Mouse (Mus musculus) liver, embryonic 13.5 days (tissue): ENCODE results near the gene Pacrg. TPM values are rescaled to one million over a fixed set of nuclear protein-coding genes. Genes with fewer than 3 reads are reported as not detected.

Experiments used
- ATAC-seq: fragments of 200-750 bp; cut with Nextera tagmentation; 2 replicates; pipeline ENCODE4 v1.8.0; 2017; ENCODE audit warnings: low read depth, mild to moderate bottlenecking, moderate number of reproducible peaks, moderate library complexity
- DNase-seq: peaks from one replicate; pipeline ENCODE4 v3.0.0; 2022
- H3K27ac ChIP-seq: fragments of 300-500 bp; sonication (generic); 2 replicates; pipeline ENCODE4 v1.5.1; 2015; ENCODE audit warnings: moderate library complexity, mild to moderate bottlenecking, inconsistent platforms
- H3K27me3 ChIP-seq: fragments of 300-500 bp; sonication (generic); 2 replicates; pipeline ENCODE4 v1.6.1; 2015; ENCODE audit warnings: mild to moderate bottlenecking, inconsistent platforms
- H3K36me3 ChIP-seq: fragments of 300-500 bp; sonication (generic); 2 replicates; pipeline ENCODE4 v1.6.1; 2015; ENCODE audit warnings: mild to moderate bottlenecking, inconsistent platforms
- H3K4me1 ChIP-seq: fragments of 300-500 bp; sonication (generic); replicated peaks from 2 replicates; pipeline ENCODE4 v1.6.1; 2015; ENCODE audit warnings: inconsistent platforms
- H3K4me2 ChIP-seq: fragments of 300-500 bp; sonication (generic); 2 replicates; pipeline ENCODE4 v1.6.1; 2015; ENCODE audit warnings: inconsistent platforms, mild to moderate bottlenecking, moderate library complexity
- H3K4me3 ChIP-seq: fragments of 300-500 bp; sonication (generic); replicated peaks from 2 replicates; pipeline ENCODE4 v1.5.1; 2015; ENCODE audit warnings: mild to moderate bottlenecking, inconsistent platforms
- H3K9ac ChIP-seq: fragments of 300-500 bp; sonication (generic); 2 replicates; pipeline ENCODE4 v1.6.1; 2015; ENCODE audit warnings: mild to moderate bottlenecking, inconsistent platforms
- H3K9me3 ChIP-seq: fragments of 300-500 bp; sonication (generic); replicated peaks from 2 replicates; pipeline ENCODE4 v1.6.1; 2016; ENCODE audit warnings: inconsistent platforms
- WGBS: fragments of 180-500 bp; shearing (Covaris S2); methylation state at CpG from one replicate; pipeline ENCODE4 v1.1.7; 2015; ENCODE audit not compliant: insufficient replicate concordance; 5-methylcytosine and 5-hydroxymethylcytosine counted together
- polyA plus RNA-seq: library from polyadenylated mRNA; unstranded; fragments of >200 nt; fragmentation: Nextera tagmentation; extraction: Ambion mirVana; gene quantifications from 2 replicates; pipeline ENCODE4 v1.2.1, GENCODE M21; 2015

The Pacrg gene
- polyA plus RNA-seq, 1 experiment from 2014 or later = 0.07 TPM

GRCm38 (mm10) chr17:10483945-10484546, 356.1 kb downstream of the Pacrg start:
- DNase-seq = no peak
- H3K27me3 ChIP-seq = no peaks in the 10 kb centered on the region
- H3K4me1 ChIP-seq = peaks cover 2% of the 10 kb centered on the region; the same call in 1 of the 2 replicates
- no peak for ATAC-seq
- no peak overlapping the region for H3K27ac ChIP-seq
- H3K36me3 ChIP-seq = no peaks in the 10 kb centered on the region
- H3K9ac ChIP-seq = no peak overlapping the region
- WGBS = 67% methylated on average over 6 of the region's 6 CpGs
- H3K9me3 ChIP-seq = no peaks in the 10 kb centered on the region
- H3K4me3 ChIP-seq = no peak overlapping the region
- no peak overlapping the region for H3K4me2 ChIP-seq

- Histone ChIP-seq H3K4me1 (no peaks in the 10 kb centered on the region), H3K9me3 (no peaks in the 10 kb centered on the region), H3K27ac (no peak overlapping the region), H3K4me3 (no peak overlapping the region), H3K4me2 (no peak overlapping the region), H3K9ac (no peak overlapping the region), H3K36me3 (no peaks in the 10 kb centered on the region), H3K27me3 (no peaks in the 10 kb centered on the region)
- no peak for ATAC-seq
- 67% methylated on average over 1 of the region's 1 CpGs for WGBS
- no peak for DNase-seq
Observed at GRCm38 (mm10) chr17:10481081-10481480, 359.0 kb downstream of the Pacrg start.

- 56% methylated on average over 17 of the region's 17 CpGs for whole genome bisulfite sequencing
- 0 out of 2 replicates have a peak, but pooled peaks have one; percentile 43 for ATAC-seq
- H3K9me3 ChIP-seq = no peaks in the 10 kb centered on the region
- no peak overlapping the region for H3K9ac ChIP-seq
- DNase-seq = no peak
- H3K27ac ChIP-seq = no peak overlapping the region
- H3K4me2 ChIP-seq = no peak overlapping the region
- no peaks in the 10 kb centered on the region for H3K36me3 ChIP-seq
- no peaks in the 10 kb centered on the region for H3K4me1 ChIP-seq
- no peak overlapping the region for H3K4me3 ChIP-seq
- H3K27me3 ChIP-seq = no peaks in the 10 kb centered on the region
Observed at GRCm38 (mm10) chr17:10479020-10479707, 360.9 kb downstream of the Pacrg start.

- WGBS = 65% methylated on average over 3 of the region's 3 CpGs
- no peak for ATAC-seq
Observed at GRCm38 (mm10) chr17:10478377-10478776, 361.7 kb downstream of the Pacrg start.

GRCm38 (mm10) chr17:10476807-10477206, 363.3 kb downstream of the Pacrg start:
- H3K9ac ChIP-seq = no peak overlapping the region
- DNase-seq (no peak), ATAC-seq (no peak)
- no peak overlapping the region for H3K4me3 ChIP-seq
- no peaks in the 10 kb centered on the region for H3K36me3 ChIP-seq
- H3K27me3 ChIP-seq = no peaks in the 10 kb centered on the region
- H3K9me3 ChIP-seq = no peaks in the 10 kb centered on the region
- 72% methylated on average over 7 of the region's 7 CpGs for WGBS
- H3K27ac ChIP-seq = no peak overlapping the region
- no peak overlapping the region for H3K4me2 ChIP-seq
- no peaks in the 10 kb centered on the region for H3K4me1 ChIP-seq

More at GRCm38 (mm10) chr17:10478377-10478776, 361.7 kb downstream of the Pacrg start:
- Histone ChIP-seq H3K27me3 (no peaks in the 10 kb centered on the region), H3K27ac (no peak overlapping the region), H3K36me3 (no peaks in the 10 kb centered on the region), H3K4me1 (no peaks in the 10 kb centered on the region), H3K9ac (no peak overlapping the region), H3K4me2 (no peak overlapping the region), H3K9me3 (no peaks in the 10 kb centered on the region), H3K4me3 (no peak overlapping the region)
- DNase-seq = no peak

- WGBS = 74% methylated on average over 6 of the region's 6 CpGs
- Histone ChIP-seq H3K9ac (no peak overlapping the region), H3K27me3 (no peaks in the 10 kb centered on the region), H3K4me1 (no peaks in the 10 kb centered on the region), H3K27ac (no peak overlapping the region), H3K4me3 (no peak overlapping the region), H3K36me3 (no peaks in the 10 kb centered on the region), H3K4me2 (no peak overlapping the region), H3K9me3 (no peaks in the 10 kb centered on the region)
- ATAC-seq (no peak), DNase-seq (no peak)
Observed at GRCm38 (mm10) chr17:10474972-10475371, 365.1 kb downstream of the Pacrg start.

- WGBS = 27% methylated on average over 7 of the region's 7 CpGs
- H3K36me3 ChIP-seq = no peaks in the 10 kb centered on the region
Observed at GRCm38 (mm10) chr17:10473826-10474384, 366.2 kb downstream of the Pacrg start.

GRCm38 (mm10) chr17:10473175-10473574, 366.9 kb downstream of the Pacrg start:
- H3K4me1 ChIP-seq = no peaks in the 10 kb centered on the region
- ATAC-seq = no peak
- no peaks in the 10 kb centered on the region for H3K27me3 ChIP-seq
- no peaks in the 10 kb centered on the region for H3K9me3 ChIP-seq
- DNase-seq = no peak
- H3K27ac ChIP-seq = no peak overlapping the region
- WGBS = 65% methylated on average over 6 of the region's 6 CpGs
- no peak overlapping the region for H3K4me3 ChIP-seq
- no peaks in the 10 kb centered on the region for H3K36me3 ChIP-seq
- no peak overlapping the region for H3K4me2 ChIP-seq
- no peak overlapping the region for H3K9ac ChIP-seq

More at GRCm38 (mm10) chr17:10473826-10474384, 366.2 kb downstream of the Pacrg start:
- Histone ChIP-seq H3K9ac (no peak overlapping the region), H3K4me2 (no peak overlapping the region), H3K4me3 (no peak overlapping the region), H3K9me3 (no peaks in the 10 kb centered on the region), H3K4me1 (no peaks in the 10 kb centered on the region), H3K27ac (no peak overlapping the region), H3K27me3 (no peaks in the 10 kb centered on the region)
- no peak for ATAC-seq
- DNase-seq = no peak

- no peaks in the 10 kb centered on the region for H3K4me1 ChIP-seq
- H3K9me3 ChIP-seq = no peaks in the 10 kb centered on the region
- ATAC-seq = no peak
- no peaks in the 10 kb centered on the region for H3K36me3 ChIP-seq
- no peak for DNase-seq
- H3K27ac ChIP-seq = no peak overlapping the region
- H3K4me2 ChIP-seq = no peak overlapping the region
- no peak overlapping the region for H3K9ac ChIP-seq
- no peak overlapping the region for H3K4me3 ChIP-seq
- H3K27me3 ChIP-seq = no peaks in the 10 kb centered on the region
- WGBS = 61% methylated on average over 9 of the region's 9 CpGs
Observed at GRCm38 (mm10) chr17:10469874-10470568, 370.1 kb downstream of the Pacrg start.

GRCm38 (mm10) chr17:10467102-10467501, 373.0 kb downstream of the Pacrg start:
- Histone ChIP-seq H3K27ac (no peak overlapping the region), H3K9me3 (no peaks in the 10 kb centered on the region), H3K36me3 (no peaks in the 10 kb centered on the region), H3K4me2 (no peak overlapping the region), H3K27me3 (no peaks in the 10 kb centered on the region), H3K4me1 (no peaks in the 10 kb centered on the region), H3K9ac (no peak overlapping the region), H3K4me3 (no peak overlapping the region)
- DNase-seq (no peak), ATAC-seq (no peak)
- 63% methylated on average over 3 of the region's 3 CpGs for WGBS

- no peak for DNase-seq
- 64% methylated on average over 6 of the region's 6 CpGs for WGBS
- ATAC-seq = no peak
Observed at GRCm38 (mm10) chr17:10465467-10465866, 374.6 kb downstream of the Pacrg start.

More at GRCm38 (mm10) chr17:10465467-10465866, 374.6 kb downstream of the Pacrg start:
- Histone ChIP-seq H3K36me3 (no peaks in the 10 kb centered on the region), H3K4me2 (no peak overlapping the region), H3K27ac (no peak overlapping the region), H3K4me1 (no peaks in the 10 kb centered on the region), H3K9ac (no peak overlapping the region), H3K9me3 (no peaks in the 10 kb centered on the region), H3K27me3 (no peaks in the 10 kb centered on the region), H3K4me3 (no peak overlapping the region)
